Mouse (Mus musculus): Measurements from ENCODE around the gene Cyb5d2. TPM values are rescaled to one million over a fixed set of nuclear protein-coding genes. Genes with fewer than 3 reads are reported as not detected.
"Not testable (repeated sequence)": the region's sequence is repeated elsewhere in the genome, so short reads cannot be mapped to it uniquely, and the experiment has no call there.

Gene Cyb5d2
- polyA plus RNA-seq, 1 experiment, result 11.5 TPM

DNA sequence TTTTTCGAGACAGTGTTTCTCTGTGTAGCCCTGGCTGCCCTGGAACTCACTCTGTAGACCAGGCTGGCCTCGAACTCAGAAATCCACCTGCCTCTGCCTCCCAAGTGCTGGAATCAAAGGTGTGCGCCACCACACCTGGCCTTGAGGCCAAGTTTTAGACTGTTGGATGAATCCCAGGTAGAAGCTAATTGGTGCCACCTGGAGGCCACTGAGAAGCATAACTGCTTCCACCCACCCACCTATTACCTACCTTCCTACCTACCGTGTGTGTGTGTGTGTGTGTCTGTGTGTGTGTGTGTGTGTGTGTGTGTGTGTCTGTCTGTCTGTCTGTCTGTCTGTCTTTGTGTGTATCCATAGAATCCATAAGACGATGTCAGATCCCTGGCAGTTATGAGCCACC lies 58.4 kb downstream of the Cyb5d2 start:
- TF ChIP-seq CTCF (conservative IDR thresholded peaks at IDR 0.05; ENCODE audit: insufficient read depth, insufficient read length, low read depth, low read length), result peak; percentile 56
- H3K36me3 ChIP-seq (ENCODE audit: control insufficient read depth, insufficient read depth, low read length); H3K27ac ChIP-seq (ENCODE audit: insufficient read depth, low read depth, low read length); H3K4me1 ChIP-seq (ENCODE audit: control insufficient read depth, insufficient read depth, low read length); H3K4me3 ChIP-seq (ENCODE audit: insufficient read depth, low read depth, low read length); H3K27me3 ChIP-seq (replicated peaks; ENCODE audit: control insufficient read depth, insufficient read depth, low read length): not testable (repeated sequence)
- WGBS, result 89% methylated on average over 5 of the region's 5 CpGs
- DNase-seq, result peak; percentile 14

DNA sequence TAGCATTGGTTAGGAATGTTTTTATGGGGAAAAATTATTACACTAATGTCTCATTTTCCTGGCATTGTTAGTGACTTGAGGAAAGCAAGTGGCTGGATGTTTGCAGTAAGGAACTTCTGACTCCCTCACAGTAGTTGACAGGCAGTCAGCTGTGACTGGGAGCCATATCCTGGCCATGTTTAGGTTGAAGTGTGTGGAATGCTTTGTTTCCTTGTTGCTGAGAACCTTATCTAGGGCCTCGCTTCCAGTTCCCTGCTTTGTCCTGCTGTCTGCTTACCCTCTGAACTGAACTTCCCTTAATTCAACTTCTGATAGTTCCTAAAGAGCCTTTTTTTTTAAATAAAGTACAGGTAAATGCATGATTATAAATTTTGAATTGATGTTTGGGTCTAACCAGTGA lies 59.6 kb downstream of the Cyb5d2 start:
- WGBS, result 55% methylated on average over 1 of the region's 1 CpGs
- H3K27ac ChIP-seq (ENCODE audit: insufficient read depth, low read depth, low read length), result no peak overlapping the region
- no peak for DNase-seq
- no peak overlapping the region for H3K4me3 ChIP-seq (ENCODE audit: insufficient read depth, low read depth, low read length)
- no peaks in the 10 kb centered on the region; the same call in 1 of the 2 replicates for H3K36me3 ChIP-seq (ENCODE audit: control insufficient read depth, insufficient read depth, low read length)
- no peak for TF ChIP-seq POLR2A (IDR thresholded peaks at IDR 0.05; ENCODE audit: low read depth, low read length)
- no peak for TF ChIP-seq CTCF (conservative IDR thresholded peaks at IDR 0.05; ENCODE audit: insufficient read depth, insufficient read length, low read depth, low read length)
- H3K27me3 ChIP-seq (replicated peaks; ENCODE audit: control insufficient read depth, insufficient read depth, low read length), result no peaks in the 10 kb centered on the region
- H3K4me1 ChIP-seq (ENCODE audit: control insufficient read depth, insufficient read depth, low read length), result no peaks in the 10 kb centered on the region

DNA sequence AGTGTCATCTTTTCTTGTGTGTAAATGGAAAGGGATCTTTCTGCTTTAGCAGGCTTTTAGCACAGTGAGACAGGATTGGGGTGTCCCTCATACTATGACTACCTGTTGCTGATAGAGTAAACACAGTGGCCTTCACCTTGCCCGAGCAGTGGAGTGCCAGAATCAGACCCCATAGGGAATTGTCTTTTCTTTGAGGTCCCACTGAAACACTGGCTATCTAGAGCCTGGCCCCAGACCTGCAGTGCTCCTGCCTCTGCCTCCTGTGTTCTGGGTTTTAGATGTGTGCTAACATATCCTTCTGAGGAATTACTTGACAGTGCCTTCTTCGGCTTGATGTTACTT lies 60.5 kb downstream of the Cyb5d2 start:
- Histone ChIP-seq H3K36me3 (ENCODE audit: control insufficient read depth, insufficient read depth, low read length) (peaks cover 6% of the 10 kb centered on the region; the same call in 1 of the 2 replicates), H3K4me1 (ENCODE audit: control insufficient read depth, insufficient read depth, low read length) (no peaks in the 10 kb centered on the region), H3K27ac (ENCODE audit: insufficient read depth, low read depth, low read length) (no peak overlapping the region), H3K4me3 (ENCODE audit: insufficient read depth, low read depth, low read length) (no peak overlapping the region), H3K27me3 (replicated peaks; ENCODE audit: control insufficient read depth, insufficient read depth, low read length) (no peaks in the 10 kb centered on the region)
- no peak for TF ChIP-seq CTCF (conservative IDR thresholded peaks at IDR 0.05; ENCODE audit: insufficient read depth, insufficient read length, low read depth, low read length)
- DNase-seq, result no peak
- WGBS, result 88% methylated on average over 2 of the region's 2 CpGs

DNA sequence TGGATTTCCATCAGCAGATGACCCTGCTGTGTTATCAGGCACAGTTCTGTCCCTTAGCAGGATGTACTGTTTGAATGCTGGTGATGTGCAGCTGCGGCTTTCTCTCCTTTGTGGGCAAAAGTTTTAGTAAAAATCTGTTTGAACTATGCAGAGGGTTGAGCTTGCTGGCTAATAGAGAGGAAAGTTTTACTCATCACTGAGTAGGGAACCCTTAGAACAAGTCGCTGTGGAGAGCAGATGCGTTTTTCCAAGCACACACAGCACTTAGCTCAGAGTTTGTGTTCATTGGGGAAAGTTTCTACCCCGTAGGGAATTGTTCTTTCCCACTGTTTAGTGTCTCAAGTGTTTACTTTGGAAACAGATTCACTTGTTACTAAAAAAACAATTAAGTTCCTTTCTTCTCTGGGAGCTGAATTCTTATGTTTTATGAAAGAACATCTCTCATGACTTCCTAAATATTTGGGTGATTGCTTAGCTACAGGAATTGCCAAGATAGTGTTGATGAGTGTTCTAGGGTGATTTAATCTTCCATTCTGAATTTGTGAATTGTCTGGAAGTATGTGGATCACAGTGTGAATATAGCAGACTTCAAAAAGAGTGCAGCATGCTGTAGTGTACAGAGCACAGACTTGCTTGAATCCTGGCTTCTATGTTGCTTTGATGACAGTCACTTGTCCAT lies 61.0 kb downstream of the Cyb5d2 start:
- 66% methylated on average over 4 of the region's 4 CpGs for WGBS
- H3K36me3 ChIP-seq (ENCODE audit: control insufficient read depth, insufficient read depth, low read length), result peaks cover 6% of the 10 kb centered on the region; the same call in 1 of the 2 replicates
- no peaks in the 10 kb centered on the region for H3K27me3 ChIP-seq (replicated peaks; ENCODE audit: control insufficient read depth, insufficient read depth, low read length)
- peak; percentile 34 for DNase-seq
- no peak overlapping the region for H3K27ac ChIP-seq (ENCODE audit: insufficient read depth, low read depth, low read length)
- no peak overlapping the region for H3K4me3 ChIP-seq (ENCODE audit: insufficient read depth, low read depth, low read length)
- no peaks in the 10 kb centered on the region for H3K4me1 ChIP-seq (ENCODE audit: control insufficient read depth, insufficient read depth, low read length)
- TF ChIP-seq POLR2A (IDR thresholded peaks at IDR 0.05; ENCODE audit: low read depth, low read length) (no peak), CTCF (conservative IDR thresholded peaks at IDR 0.05; ENCODE audit: insufficient read depth, insufficient read length, low read depth, low read length) (no peak)

DNA sequence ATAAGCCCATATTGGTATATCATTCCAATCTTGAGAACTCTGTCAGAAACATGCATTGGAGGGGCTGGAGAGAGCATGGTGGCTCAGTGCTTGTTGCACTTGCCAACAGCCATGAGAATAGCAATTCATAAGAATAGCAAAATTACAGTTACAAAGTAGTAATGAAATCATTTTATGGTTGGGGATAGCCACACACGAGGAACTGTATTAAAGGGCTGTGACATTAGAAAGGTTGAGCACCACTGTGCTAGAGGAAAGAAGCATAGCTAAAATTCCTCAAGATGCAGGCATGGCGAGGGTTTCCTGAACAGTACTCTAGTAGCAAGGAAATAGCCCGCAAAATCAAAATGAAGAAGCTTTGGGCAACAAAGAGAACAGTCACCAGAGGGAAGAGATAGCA lies 62.2 kb downstream of the Cyb5d2 start:
- TF ChIP-seq CTCF (conservative IDR thresholded peaks at IDR 0.05; ENCODE audit: insufficient read depth, insufficient read length, low read depth, low read length), result no peak
- TF ChIP-seq POLR2A (IDR thresholded peaks at IDR 0.05; ENCODE audit: low read depth, low read length), result no peak
- Histone ChIP-seq H3K4me3 (ENCODE audit: insufficient read depth, low read depth, low read length) (no peak overlapping the region), H3K4me1 (ENCODE audit: control insufficient read depth, insufficient read depth, low read length) (no peaks in the 10 kb centered on the region), H3K27ac (ENCODE audit: insufficient read depth, low read depth, low read length) (no peak overlapping the region), H3K27me3 (replicated peaks; ENCODE audit: control insufficient read depth, insufficient read depth, low read length) (no peaks in the 10 kb centered on the region), H3K36me3 (ENCODE audit: control insufficient read depth, insufficient read depth, low read length) (peaks cover 11% of the 10 kb centered on the region)
- 80% methylated on average over 3 of the region's 3 CpGs for WGBS
- no peak for DNase-seq

Other genes starting within 250 kb of the Cyb5d2 start
- gene Spns3, start 245.6 kb downstream of the Cyb5d2 start, polyA plus RNA-seq (2012; rRNA removed), result 8.9 and 9.4 TPM in 2 replicates
- gene Ube2g1, start 188.9 kb downstream of the Cyb5d2 start, polyA plus RNA-seq (2012; rRNA removed), result 8.4 and 8.9 TPM in 2 replicates
- gene Ankfy1, start 106.1 kb downstream of the Cyb5d2 start, polyA plus RNA-seq (2012; rRNA removed), result 25.9 TPM in 2 replicates
- 21.8 and 22.7 TPM in 2 replicates for gene Zzef1, start 84 bp upstream of the Cyb5d2 start, polyA plus RNA-seq (2012; rRNA removed)
- 24.3 and 28.7 TPM in 2 replicates for gene Atp2a3, start 165.0 kb upstream of the Cyb5d2 start, polyA plus RNA-seq (2012; rRNA removed)
- 4.8 and 6.3 TPM in 2 replicates for gene P2rx1, start 203.0 kb upstream of the Cyb5d2 start, polyA plus RNA-seq (2012; rRNA removed)
- gene Camkk1, start 222.9 kb upstream of the Cyb5d2 start, polyA plus RNA-seq (2012; rRNA removed), result 1.0 and 1.1 TPM in 2 replicates